Mouse (Mus musculus): ENCODE data around the gene Asb14. TPM values are rescaled to one million over a fixed set of nuclear protein-coding genes. Genes with fewer than 3 reads are reported as not detected.
"Not testable (repeated sequence)": the region's sequence is repeated elsewhere in the genome, so short reads cannot be mapped to it uniquely, and the experiment has no call there.

Asb14 gene
- polyA plus RNA-seq, 1 experiment from 2014 or later: not detected

- no peak for ATAC-seq (ENCODE audit: insufficient number of reproducible peaks, insufficient read depth, low FRiP score, low read depth)
- H3K4me1 ChIP-seq (ENCODE audit: control insufficient read depth, insufficient read depth, low read length): no peaks in the 10 kb centered on the region
- H3K9me3 ChIP-seq (ENCODE audit: control insufficient read depth, low read depth, low read length): no peaks in the 10 kb centered on the region
- no peak overlapping the region for H3K27ac ChIP-seq (ENCODE audit: low read length)
- no peak overlapping the region for H3K4me2 ChIP-seq (replicated peaks; ENCODE audit: low read depth, low read length)
- 75% methylated on average over 9 of the region's 9 CpGs for WGBS
- no peaks in the 10 kb centered on the region for H3K27me3 ChIP-seq (ENCODE audit: control insufficient read depth, insufficient read depth, low read length)
- no peak overlapping the region for H3K9ac ChIP-seq (replicated peaks; ENCODE audit: low read depth, low read length)
- no peak overlapping the region for H3K4me3 ChIP-seq (ENCODE audit: low read depth, low read length)
- H3K36me3 ChIP-seq (ENCODE audit: control insufficient read depth, insufficient read depth, low read length): no peaks in the 10 kb centered on the region
Observed at GRCm38 (mm10) chr14:26913681-26914268, 19.4 kb downstream of the Asb14 start.

GRCm38 (mm10) chr14:26919310-26919709, 25.0 kb downstream of the Asb14 start:
- H3K4me3 ChIP-seq (ENCODE audit: low read depth, low read length): no peak overlapping the region
- H3K9ac ChIP-seq (replicated peaks; ENCODE audit: low read depth, low read length): no peak overlapping the region
- H3K27ac ChIP-seq (ENCODE audit: low read length): no peak overlapping the region
- H3K36me3 ChIP-seq (ENCODE audit: control insufficient read depth, insufficient read depth, low read length): peaks cover 14% of the 10 kb centered on the region
- no peaks in the 10 kb centered on the region for H3K9me3 ChIP-seq (ENCODE audit: control insufficient read depth, low read depth, low read length)
- no peak for ATAC-seq (ENCODE audit: insufficient number of reproducible peaks, insufficient read depth, low FRiP score, low read depth)
- 95% methylated on average over 3 of the region's 3 CpGs for WGBS
- no peaks in the 10 kb centered on the region for H3K4me1 ChIP-seq (ENCODE audit: control insufficient read depth, insufficient read depth, low read length)
- no peaks in the 10 kb centered on the region for H3K27me3 ChIP-seq (ENCODE audit: control insufficient read depth, insufficient read depth, low read length)
- no peak overlapping the region for H3K4me2 ChIP-seq (replicated peaks; ENCODE audit: low read depth, low read length)

GRCm38 (mm10) chr14:26923702-26924421, 29.5 kb downstream of the Asb14 start:
- Histone ChIP-seq H3K9me3 (ENCODE audit: control insufficient read depth, low read depth, low read length) (no peaks in the 10 kb centered on the region), H3K9ac (replicated peaks; ENCODE audit: low read depth, low read length) (no peak overlapping the region), H3K27ac (ENCODE audit: low read length) (no peak overlapping the region), H3K27me3 (ENCODE audit: control insufficient read depth, insufficient read depth, low read length) (no peaks in the 10 kb centered on the region), H3K4me3 (ENCODE audit: low read depth, low read length) (no peak overlapping the region), H3K4me2 (replicated peaks; ENCODE audit: low read depth, low read length) (no peak overlapping the region), H3K36me3 (ENCODE audit: control insufficient read depth, insufficient read depth, low read length) (peaks cover 28% of the 10 kb centered on the region), H3K4me1 (ENCODE audit: control insufficient read depth, insufficient read depth, low read length) (no peaks in the 10 kb centered on the region)
- WGBS: 85% methylated on average over 5 of the region's 5 CpGs
- ATAC-seq (ENCODE audit: insufficient number of reproducible peaks, insufficient read depth, low FRiP score, low read depth): no peak

- H3K27ac ChIP-seq (ENCODE audit: low read length): no peak overlapping the region
- H3K27me3 ChIP-seq (ENCODE audit: control insufficient read depth, insufficient read depth, low read length): no peaks in the 10 kb centered on the region
- no peaks in the 10 kb centered on the region for H3K4me1 ChIP-seq (ENCODE audit: control insufficient read depth, insufficient read depth, low read length)
- no peak overlapping the region for H3K9ac ChIP-seq (replicated peaks; ENCODE audit: low read depth, low read length)
- H3K4me3 ChIP-seq (ENCODE audit: low read depth, low read length): no peak overlapping the region
- no peak for ATAC-seq (ENCODE audit: insufficient number of reproducible peaks, insufficient read depth, low FRiP score, low read depth)
- H3K36me3 ChIP-seq (ENCODE audit: control insufficient read depth, insufficient read depth, low read length): peaks cover 4% of the 10 kb centered on the region; the same call in 1 of the 2 replicates
- WGBS: 88% methylated on average over 3 of the region's 3 CpGs
- no peak overlapping the region for H3K4me2 ChIP-seq (replicated peaks; ENCODE audit: low read depth, low read length)
- no peaks in the 10 kb centered on the region for H3K9me3 ChIP-seq (ENCODE audit: control insufficient read depth, low read depth, low read length)
Observed at GRCm38 (mm10) chr14:26934891-26935290, 40.5 kb downstream of the Asb14 start.

GRCm38 (mm10) chr14:26935558-26935957, 41.2 kb downstream of the Asb14 start:
- no peaks in the 10 kb centered on the region for H3K4me1 ChIP-seq (ENCODE audit: control insufficient read depth, insufficient read depth, low read length)
- WGBS: 85% methylated on average over 4 of the region's 4 CpGs

GRCm38 (mm10) chr14:26956139-26956538, 61.8 kb downstream of the Asb14 start:
- H3K9ac ChIP-seq (replicated peaks; ENCODE audit: low read depth, low read length); H3K27me3 ChIP-seq (ENCODE audit: control insufficient read depth, insufficient read depth, low read length); H3K4me1 ChIP-seq (ENCODE audit: control insufficient read depth, insufficient read depth, low read length); H3K4me3 ChIP-seq (ENCODE audit: low read depth, low read length); ATAC-seq (ENCODE audit: insufficient number of reproducible peaks, insufficient read depth, low FRiP score, low read depth); H3K9me3 ChIP-seq (ENCODE audit: control insufficient read depth, low read depth, low read length); H3K4me2 ChIP-seq (replicated peaks; ENCODE audit: low read depth, low read length); H3K27ac ChIP-seq (ENCODE audit: low read length): not testable (repeated sequence)
- H3K36me3 ChIP-seq (ENCODE audit: control insufficient read depth, insufficient read depth, low read length): peaks cover 21% of the 10 kb centered on the region
- 90% methylated on average over 2 of the region's 2 CpGs for WGBS

More at GRCm38 (mm10) chr14:26935558-26935957, 41.2 kb downstream of the Asb14 start:
- Histone ChIP-seq H3K4me3 (ENCODE audit: low read depth, low read length) (no peak overlapping the region), H3K9me3 (ENCODE audit: control insufficient read depth, low read depth, low read length) (no peaks in the 10 kb centered on the region), H3K4me2 (replicated peaks; ENCODE audit: low read depth, low read length) (no peak overlapping the region), H3K9ac (replicated peaks; ENCODE audit: low read depth, low read length) (no peak overlapping the region), H3K27ac (ENCODE audit: low read length) (no peak overlapping the region), H3K27me3 (ENCODE audit: control insufficient read depth, insufficient read depth, low read length) (no peaks in the 10 kb centered on the region), H3K36me3 (ENCODE audit: control insufficient read depth, insufficient read depth, low read length) (peaks cover 9% of the 10 kb centered on the region)
- no peak for ATAC-seq (ENCODE audit: insufficient number of reproducible peaks, insufficient read depth, low FRiP score, low read depth)

- H3K27me3 ChIP-seq (ENCODE audit: control insufficient read depth, insufficient read depth, low read length): no peaks in the 10 kb centered on the region
Observed at GRCm38 (mm10) chr14:26960518-26960917, 66.2 kb downstream of the Asb14 start.

More at GRCm38 (mm10) chr14:26960518-26960917, 66.2 kb downstream of the Asb14 start:
- Histone ChIP-seq H3K4me1 (ENCODE audit: control insufficient read depth, insufficient read depth, low read length) (no peaks in the 10 kb centered on the region), H3K36me3 (ENCODE audit: control insufficient read depth, insufficient read depth, low read length) (peaks cover 18% of the 10 kb centered on the region), H3K9ac (replicated peaks; ENCODE audit: low read depth, low read length) (no peak overlapping the region), H3K4me2 (replicated peaks; ENCODE audit: low read depth, low read length) (no peak overlapping the region), H3K27ac (ENCODE audit: low read length) (no peak overlapping the region), H3K9me3 (ENCODE audit: control insufficient read depth, low read depth, low read length) (no peaks in the 10 kb centered on the region), H3K4me3 (ENCODE audit: low read depth, low read length) (no peak overlapping the region)
- no peak for ATAC-seq (ENCODE audit: insufficient number of reproducible peaks, insufficient read depth, low FRiP score, low read depth)
- 89% methylated on average over 1 of the region's 1 CpGs for WGBS
